Mouse (Mus musculus): ENCODE measurements around the gene Zdhhc8. TPM values are rescaled to one million over a fixed set of nuclear protein-coding genes. Genes with fewer than 3 reads are reported as not detected.
"Not testable (repeated sequence)": the region's sequence is repeated elsewhere in the genome, so short reads cannot be mapped to it uniquely, and the experiment has no call there.

The Zdhhc8 gene
- polyA plus RNA-seq, 1 experiment from 2014 or later, result 1.6 TPM

DNA sequence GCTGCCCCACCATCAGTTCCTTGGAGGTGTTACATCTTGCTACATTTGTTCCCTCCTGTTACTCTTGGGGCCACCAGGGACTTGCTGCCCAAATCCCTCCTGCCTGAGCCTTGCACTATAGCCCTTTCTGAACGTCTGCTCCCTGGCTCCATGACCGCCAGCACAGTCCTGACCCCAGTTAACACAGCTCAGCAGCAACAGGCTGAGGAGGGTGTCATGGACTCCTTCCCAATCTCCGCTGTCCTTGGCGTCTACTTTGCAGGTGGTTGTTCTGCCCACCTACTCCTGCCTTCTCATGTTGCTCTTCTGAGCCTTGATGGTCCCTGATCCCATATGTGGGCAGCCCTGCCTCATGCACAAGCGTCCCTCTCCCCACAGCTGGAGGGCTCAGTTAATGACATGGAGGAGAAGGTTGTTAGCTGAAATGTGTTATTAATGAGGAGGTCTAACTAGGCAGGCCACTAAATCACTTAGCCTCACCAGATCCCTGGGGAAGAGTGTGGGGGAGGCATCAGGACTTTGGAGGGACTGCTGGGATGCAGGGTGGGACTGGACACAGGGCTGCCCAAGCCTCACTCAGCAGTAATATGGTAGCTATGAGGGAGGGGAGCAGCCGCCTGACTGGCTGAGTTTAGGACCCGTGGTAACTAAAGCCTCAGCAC, 31.4 kb downstream of the Zdhhc8 start:
- Histone ChIP-seq H3K9me3 (ENCODE audit: low read length) (no peaks in the 10 kb centered on the region), H3K4me2 (ENCODE audit: low read depth, low read length) (no peak overlapping the region), H3K4me1 (ENCODE audit: insufficient read depth) (no peaks in the 10 kb centered on the region), H3K27me3 (ENCODE audit: insufficient read depth, low read length) (no peaks in the 10 kb centered on the region), H3K4me3 (ENCODE audit: low read depth, low read length) (no peak overlapping the region), H3K27ac (ENCODE audit: low read depth) (no peak overlapping the region), H3K36me3 (replicated peaks; ENCODE audit: insufficient read depth, low read length) (no peaks in the 10 kb centered on the region), H3K9ac (replicated peaks) (no peak overlapping the region)
- 65% methylated on average over 7 of the region's 7 CpGs for WGBS (ENCODE audit: insufficient replicate concordance)
- ATAC-seq (no peak), DNase-seq (no peak)
- TF ChIP-seq CTCF (IDR thresholded peaks at IDR 0.05; ENCODE audit: low read depth) (no peak), EP300 (IDR thresholded peaks at IDR 0.05; ENCODE audit: low read depth) (no peak)

DNA sequence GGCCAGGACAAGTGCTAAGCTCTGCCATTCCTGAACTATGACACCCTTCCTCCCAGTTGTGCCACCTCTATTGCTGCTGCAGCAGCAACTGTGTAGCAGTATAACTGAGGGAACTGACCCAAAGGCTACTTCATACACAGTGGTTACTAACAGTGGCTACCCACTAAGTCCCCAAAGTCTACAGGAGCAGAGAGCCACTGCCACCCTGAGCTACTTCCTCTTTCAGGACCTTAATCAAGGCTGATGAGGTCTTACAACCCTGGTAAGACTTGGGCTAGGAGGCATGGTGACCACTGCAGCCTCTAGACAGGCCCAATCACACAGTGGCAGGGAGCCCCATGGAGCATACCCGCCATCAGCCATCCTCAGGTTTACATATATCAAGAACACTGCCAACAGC, 32.9 kb downstream of the Zdhhc8 start:
- H3K36me3 ChIP-seq (replicated peaks; ENCODE audit: insufficient read depth, low read length), result no peaks in the 10 kb centered on the region
- no peaks in the 10 kb centered on the region for H3K4me1 ChIP-seq (ENCODE audit: insufficient read depth)
- TF ChIP-seq CTCF (IDR thresholded peaks at IDR 0.05; ENCODE audit: low read depth), result no peak
- TF ChIP-seq EP300 (IDR thresholded peaks at IDR 0.05; ENCODE audit: low read depth), result no peak
- 54% methylated on average over 1 of the region's 1 CpGs for WGBS (ENCODE audit: insufficient replicate concordance)
- H3K4me2 ChIP-seq (ENCODE audit: low read depth, low read length), result no peak overlapping the region
- no peak for DNase-seq
- no peak overlapping the region for H3K4me3 ChIP-seq (ENCODE audit: low read depth, low read length)
- H3K9ac ChIP-seq (replicated peaks), result no peak overlapping the region
- H3K27ac ChIP-seq (ENCODE audit: low read depth), result no peak overlapping the region
- H3K27me3 ChIP-seq (ENCODE audit: insufficient read depth, low read length), result no peaks in the 10 kb centered on the region
- no peak for ATAC-seq
- H3K9me3 ChIP-seq (ENCODE audit: low read length), result no peaks in the 10 kb centered on the region

DNA sequence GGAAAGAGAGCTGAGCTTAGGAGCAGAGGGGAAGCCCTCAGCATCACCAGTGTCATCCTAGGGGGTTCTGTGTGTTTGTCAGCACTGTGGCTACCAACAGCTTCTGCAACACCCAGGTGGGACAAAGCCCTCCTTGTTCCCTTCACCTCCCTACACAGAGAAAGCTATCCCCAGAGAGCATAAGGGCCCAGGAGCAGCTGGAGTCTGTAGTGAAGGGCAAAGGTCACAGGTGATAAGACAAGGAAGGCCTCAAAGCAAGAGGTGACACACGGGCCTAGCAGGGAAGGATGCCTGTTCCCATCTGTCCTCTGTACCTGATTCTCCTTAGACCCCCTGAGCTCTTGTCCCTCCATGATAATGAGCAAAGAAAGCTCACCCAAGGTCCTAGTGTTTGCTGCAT, 33.3 kb downstream of the Zdhhc8 start:
- no peak for DNase-seq
- Histone ChIP-seq H3K4me1 (ENCODE audit: insufficient read depth) (no peaks in the 10 kb centered on the region), H3K9ac (replicated peaks) (no peak overlapping the region), H3K9me3 (ENCODE audit: low read length) (no peaks in the 10 kb centered on the region), H3K36me3 (replicated peaks; ENCODE audit: insufficient read depth, low read length) (no peaks in the 10 kb centered on the region), H3K4me3 (ENCODE audit: low read depth, low read length) (no peak overlapping the region), H3K4me2 (ENCODE audit: low read depth, low read length) (no peak overlapping the region), H3K27ac (ENCODE audit: low read depth) (no peak overlapping the region), H3K27me3 (ENCODE audit: insufficient read depth, low read length) (no peaks in the 10 kb centered on the region)
- TF ChIP-seq EP300 (IDR thresholded peaks at IDR 0.05; ENCODE audit: low read depth) (no peak), CTCF (IDR thresholded peaks at IDR 0.05; ENCODE audit: low read depth) (no peak)
- 62% methylated on average over 1 of the region's 1 CpGs for WGBS (ENCODE audit: insufficient replicate concordance)
- no peak for ATAC-seq

DNA sequence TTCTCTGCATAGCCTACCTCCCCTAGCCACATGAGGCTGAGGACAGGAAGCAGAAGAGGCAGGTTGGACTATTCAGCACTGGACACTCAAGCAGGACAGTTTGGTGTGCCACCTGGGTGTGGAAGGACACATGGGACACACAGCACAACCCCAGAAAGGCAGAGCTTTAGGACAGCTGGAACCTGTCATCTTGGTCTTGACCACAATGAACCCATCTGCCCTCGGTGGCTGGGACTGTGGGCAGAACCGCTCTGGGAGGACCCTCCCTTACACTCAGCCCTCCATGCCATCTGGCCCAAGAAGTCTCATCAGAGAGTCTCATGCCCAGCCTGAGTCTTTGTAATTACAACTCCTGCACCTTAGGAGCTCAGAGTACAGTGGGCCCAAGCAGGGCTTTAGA, 34.9 kb downstream of the Zdhhc8 start:
- no peak overlapping the region for H3K4me3 ChIP-seq (ENCODE audit: low read depth, low read length)
- H3K9me3 ChIP-seq (ENCODE audit: low read length), result no peaks in the 10 kb centered on the region
- DNase-seq (no peak), ATAC-seq (no peak)
- H3K4me2 ChIP-seq (ENCODE audit: low read depth, low read length), result no peak overlapping the region
- no peaks in the 10 kb centered on the region for H3K27me3 ChIP-seq (ENCODE audit: insufficient read depth, low read length)
- no peak overlapping the region for H3K27ac ChIP-seq (ENCODE audit: low read depth)
- no peaks in the 10 kb centered on the region for H3K36me3 ChIP-seq (replicated peaks; ENCODE audit: insufficient read depth, low read length)
- H3K9ac ChIP-seq (replicated peaks), result no peak overlapping the region
- TF ChIP-seq CTCF (IDR thresholded peaks at IDR 0.05; ENCODE audit: low read depth) (no peak), EP300 (IDR thresholded peaks at IDR 0.05; ENCODE audit: low read depth) (no peak)
- H3K4me1 ChIP-seq (ENCODE audit: insufficient read depth), result no peaks in the 10 kb centered on the region
- 52% methylated on average over 2 of the region's 2 CpGs for WGBS (ENCODE audit: insufficient replicate concordance)

DNA sequence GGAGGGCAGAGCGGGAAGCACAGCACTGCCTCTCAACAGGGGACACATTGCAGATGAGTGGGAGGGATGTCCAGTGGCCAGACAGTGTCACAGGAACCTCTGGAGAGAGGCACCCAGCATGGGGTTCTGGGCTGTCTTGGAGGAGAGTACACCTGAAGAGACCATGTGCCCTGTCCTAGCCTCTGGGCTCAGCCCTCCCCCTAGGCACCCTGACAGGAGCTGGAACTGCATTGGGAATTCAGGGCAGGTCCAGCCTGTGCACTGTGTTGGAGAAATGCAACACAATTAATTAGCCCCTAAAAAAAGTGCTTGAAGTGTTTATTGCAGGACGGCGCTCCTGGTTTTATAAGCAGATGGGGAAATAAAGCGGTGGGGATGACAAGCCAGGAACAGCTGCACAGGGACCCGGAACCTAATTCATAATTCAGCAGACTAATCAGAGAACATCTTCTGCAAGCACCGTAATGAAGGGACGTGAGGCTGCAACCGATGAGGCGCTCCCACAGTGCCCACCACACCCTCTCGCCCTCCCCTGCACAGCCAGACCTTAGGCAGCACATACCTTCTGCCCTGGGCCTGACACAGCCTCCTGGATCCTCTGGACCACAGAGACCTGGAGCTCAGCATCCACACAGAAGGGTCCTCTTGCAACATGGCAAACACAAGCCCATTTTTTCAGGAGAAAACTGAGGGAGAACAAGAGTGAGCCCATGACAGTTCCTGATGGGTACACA, 36.4 kb downstream of the Zdhhc8 start:
- ATAC-seq (no peak), DNase-seq (no peak)
- H3K27me3 ChIP-seq (ENCODE audit: insufficient read depth, low read length), result no peaks in the 10 kb centered on the region
- no peaks in the 10 kb centered on the region for H3K4me1 ChIP-seq (ENCODE audit: insufficient read depth)
- no peaks in the 10 kb centered on the region for H3K36me3 ChIP-seq (replicated peaks; ENCODE audit: insufficient read depth, low read length)
- no peak overlapping the region for H3K27ac ChIP-seq (ENCODE audit: low read depth)
- TF ChIP-seq EP300 (IDR thresholded peaks at IDR 0.05; ENCODE audit: low read depth), result no peak
- TF ChIP-seq CTCF (IDR thresholded peaks at IDR 0.05; ENCODE audit: low read depth), result no peak
- no peaks in the 10 kb centered on the region for H3K9me3 ChIP-seq (ENCODE audit: low read length)
- no peak overlapping the region for H3K4me2 ChIP-seq (ENCODE audit: low read depth, low read length)
- no peak overlapping the region for H3K4me3 ChIP-seq (ENCODE audit: low read depth, low read length)
- 82% methylated on average over 10 of the region's 10 CpGs for WGBS (ENCODE audit: insufficient replicate concordance)
- H3K9ac ChIP-seq (replicated peaks), result no peak overlapping the region

DNA sequence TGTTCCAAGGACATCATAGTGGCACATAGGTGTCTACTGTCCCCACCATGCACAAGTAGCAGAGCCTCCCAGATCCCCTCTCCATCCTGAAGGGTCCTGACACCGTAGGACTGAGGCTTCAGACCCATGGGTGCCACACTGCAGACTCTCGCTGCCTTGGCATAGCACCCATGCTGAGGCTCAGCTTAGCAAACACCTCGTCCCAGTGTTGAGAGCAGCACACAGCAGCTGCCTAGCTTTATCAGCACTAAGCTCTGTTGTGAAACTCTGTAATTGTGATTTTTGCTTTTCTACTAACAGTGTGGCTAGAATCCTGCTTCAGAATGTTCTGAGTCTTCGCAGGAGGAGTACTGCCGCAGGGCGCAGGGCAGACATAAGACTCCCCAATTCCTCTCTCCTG, 37.1 kb downstream of the Zdhhc8 start:
- DNase-seq (no peak), ATAC-seq (no peak)
- Histone ChIP-seq H3K9ac (replicated peaks) (no peak overlapping the region), H3K27ac (ENCODE audit: low read depth) (no peak overlapping the region), H3K4me3 (ENCODE audit: low read depth, low read length) (no peak overlapping the region), H3K4me2 (ENCODE audit: low read depth, low read length) (no peak overlapping the region), H3K36me3 (replicated peaks; ENCODE audit: insufficient read depth, low read length) (no peaks in the 10 kb centered on the region), H3K4me1 (ENCODE audit: insufficient read depth) (no peaks in the 10 kb centered on the region), H3K27me3 (ENCODE audit: insufficient read depth, low read length) (no peaks in the 10 kb centered on the region), H3K9me3 (ENCODE audit: low read length) (no peaks in the 10 kb centered on the region)
- 78% methylated on average over 6 of the region's 6 CpGs for WGBS (ENCODE audit: insufficient replicate concordance)
- TF ChIP-seq EP300 (IDR thresholded peaks at IDR 0.05; ENCODE audit: low read depth) (no peak), CTCF (IDR thresholded peaks at IDR 0.05; ENCODE audit: low read depth) (no peak)

DNA sequence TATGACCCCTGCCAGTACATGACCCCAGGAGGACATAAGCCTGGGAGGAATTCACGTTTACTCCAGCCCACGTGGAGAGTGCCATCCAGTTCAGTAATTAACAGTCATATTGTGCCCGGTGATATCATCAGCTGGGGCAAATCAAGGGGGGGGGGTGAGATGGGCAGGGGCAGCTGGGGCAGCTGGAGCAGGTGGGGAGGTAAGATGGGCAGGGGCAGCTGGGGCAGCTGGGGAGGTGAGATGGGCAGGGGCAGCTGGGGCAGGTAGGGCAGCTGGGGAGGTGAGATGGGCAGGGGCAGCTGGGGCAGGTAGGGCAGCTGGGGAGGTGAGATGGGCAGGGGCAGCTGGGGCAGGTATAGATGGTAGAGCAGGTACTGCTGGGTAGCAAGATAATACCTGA, 39.4 kb downstream of the Zdhhc8 start:
- H3K4me1 ChIP-seq (ENCODE audit: insufficient read depth); H3K27ac ChIP-seq (ENCODE audit: low read depth); H3K4me2 ChIP-seq (ENCODE audit: low read depth, low read length); DNase-seq; H3K27me3 ChIP-seq (ENCODE audit: insufficient read depth, low read length); H3K9me3 ChIP-seq (ENCODE audit: low read length); H3K4me3 ChIP-seq (ENCODE audit: low read depth, low read length); ATAC-seq; H3K9ac ChIP-seq (replicated peaks); H3K36me3 ChIP-seq (replicated peaks; ENCODE audit: insufficient read depth, low read length): not testable (repeated sequence)
- WGBS (ENCODE audit: insufficient replicate concordance), result 54% methylated on average over 3 of the region's 3 CpGs
